Mouse (Mus musculus): ENCODE measurements around the gene B4galt5. TPM values are rescaled to one million over a fixed set of nuclear protein-coding genes. Genes with fewer than 3 reads are reported as not detected.

Gene B4galt5
- total RNA-seq, 1 experiment from 2014 or later = 50.4 TPM

DNA sequence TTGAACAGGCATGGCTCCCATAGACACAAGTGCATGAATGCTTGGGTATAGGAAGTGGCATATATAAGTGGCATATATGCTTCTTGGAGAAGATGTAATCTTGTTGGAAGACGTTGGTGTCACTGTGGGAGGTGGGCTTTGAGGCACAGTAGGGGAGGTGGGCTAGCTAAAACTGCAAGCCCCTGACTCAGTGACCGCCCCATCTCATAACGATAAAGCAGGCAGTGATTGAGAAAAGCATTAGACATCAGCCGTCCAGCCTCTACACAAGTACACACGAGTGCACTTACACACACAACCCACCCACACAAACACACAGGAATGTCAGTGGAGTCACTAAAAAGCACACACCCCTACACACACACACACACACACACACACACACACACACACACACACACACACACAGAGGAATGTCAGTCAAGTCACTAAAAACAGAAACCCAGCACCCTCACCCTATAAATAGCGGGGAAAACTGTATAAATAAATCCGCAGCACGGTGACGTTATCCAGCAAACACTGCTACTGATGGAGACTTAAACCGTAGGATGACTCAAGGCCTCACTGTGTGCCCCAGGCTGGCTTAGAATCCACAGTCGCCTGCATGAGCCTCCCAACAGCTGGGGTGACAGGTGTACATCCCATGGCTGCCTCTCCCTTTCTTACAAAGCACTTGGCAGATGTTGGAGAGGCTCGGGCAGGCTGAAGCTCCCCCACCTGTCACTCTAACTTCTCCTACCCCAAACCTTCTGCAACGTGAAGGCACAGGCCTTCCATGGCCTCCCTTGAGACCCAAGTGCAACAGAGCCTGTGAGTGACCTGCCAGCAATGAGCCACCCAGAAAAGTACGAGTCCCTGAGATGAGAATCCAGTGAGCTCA lies 81.2 kb downstream of the B4galt5 start:
- ATAC-seq (ENCODE audit: extremely low read depth, insufficient number of reproducible peaks, low FRiP score, poor library complexity, severe bottlenecking) = no peak

DNA sequence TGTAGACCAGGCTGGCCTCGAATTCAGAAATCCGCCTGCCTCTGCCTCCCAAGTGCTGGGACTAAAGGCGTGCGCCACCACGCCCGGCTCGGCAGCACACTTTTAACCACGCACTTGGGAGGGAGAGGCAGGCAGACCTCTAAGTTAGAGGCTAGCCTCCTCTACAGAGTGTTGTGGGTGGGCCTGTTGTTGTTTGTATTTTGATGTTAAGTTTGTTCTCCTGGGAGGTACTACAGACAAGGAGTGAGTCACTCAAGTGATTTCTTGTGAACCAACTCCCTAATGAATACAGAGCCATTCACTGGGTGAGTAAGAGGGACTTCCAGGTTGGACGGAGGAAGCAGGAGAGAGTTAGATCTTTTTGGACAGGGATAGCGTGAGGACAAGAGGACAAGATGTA lies 82.8 kb downstream of the B4galt5 start:
- ATAC-seq (ENCODE audit: extremely low read depth, insufficient number of reproducible peaks, low FRiP score, poor library complexity, severe bottlenecking) = no peak

DNA sequence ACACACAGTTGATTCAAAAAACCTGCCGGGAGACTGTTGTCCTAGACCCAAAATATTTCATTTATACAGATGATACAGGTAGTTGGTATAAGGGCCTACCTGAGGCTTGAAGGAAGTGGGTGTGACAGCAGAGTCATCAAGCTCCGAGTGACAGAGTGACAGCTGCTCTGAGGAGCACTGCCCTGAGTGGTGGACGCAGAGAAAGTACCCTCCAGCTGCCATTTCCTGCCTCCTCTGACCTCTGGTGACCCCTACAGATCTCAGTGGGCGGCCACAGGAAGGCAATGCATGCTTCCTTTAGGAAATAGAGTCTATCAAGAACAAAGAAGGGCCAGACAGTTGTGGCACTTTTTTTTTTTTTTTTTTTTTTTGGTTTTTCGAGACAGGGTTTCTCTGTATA lies 83.2 kb downstream of the B4galt5 start:
- no peak for ATAC-seq (ENCODE audit: extremely low read depth, insufficient number of reproducible peaks, low FRiP score, poor library complexity, severe bottlenecking)

DNA sequence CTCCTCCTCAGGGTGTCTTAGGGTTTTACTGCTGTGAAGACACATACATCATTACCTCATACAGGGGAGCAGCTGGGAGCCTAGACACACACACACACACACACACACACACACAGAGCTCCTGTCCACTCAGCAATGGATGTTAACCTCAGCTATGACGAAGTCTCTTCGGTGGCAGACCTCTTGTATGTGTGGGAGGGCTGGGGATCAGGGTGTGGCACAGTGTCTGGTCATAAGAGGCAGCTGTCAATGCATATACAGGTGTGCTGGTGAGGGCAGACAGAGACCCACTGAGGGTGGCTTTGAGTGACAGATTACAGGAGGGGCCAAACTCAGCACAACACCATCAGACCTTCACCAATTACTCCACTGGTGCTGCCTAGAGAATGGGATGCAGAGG lies 84.0 kb downstream of the B4galt5 start:
- no peak for ATAC-seq (ENCODE audit: extremely low read depth, insufficient number of reproducible peaks, low FRiP score, poor library complexity, severe bottlenecking)

DNA sequence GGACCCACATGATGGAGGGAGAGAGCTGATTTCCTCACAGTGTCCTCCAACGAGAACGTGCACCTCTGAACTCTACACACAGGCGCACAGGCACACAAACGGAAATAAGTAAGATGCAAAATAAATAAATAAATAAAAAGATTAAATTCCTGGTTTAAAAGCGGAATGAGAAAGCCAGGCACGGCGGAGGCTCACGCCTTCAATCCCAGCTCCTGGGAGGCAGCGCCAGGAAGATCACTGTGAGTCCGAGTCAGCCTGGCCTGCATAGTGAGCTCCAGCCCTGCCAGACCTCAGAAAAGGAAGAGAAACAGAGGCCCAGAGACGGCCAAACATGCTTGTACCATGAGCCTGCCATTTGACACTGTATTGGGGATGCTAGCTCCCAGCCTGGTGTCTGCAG lies 85.1 kb downstream of the B4galt5 start:
- ATAC-seq (ENCODE audit: extremely low read depth, insufficient number of reproducible peaks, low FRiP score, poor library complexity, severe bottlenecking) = no peak

DNA sequence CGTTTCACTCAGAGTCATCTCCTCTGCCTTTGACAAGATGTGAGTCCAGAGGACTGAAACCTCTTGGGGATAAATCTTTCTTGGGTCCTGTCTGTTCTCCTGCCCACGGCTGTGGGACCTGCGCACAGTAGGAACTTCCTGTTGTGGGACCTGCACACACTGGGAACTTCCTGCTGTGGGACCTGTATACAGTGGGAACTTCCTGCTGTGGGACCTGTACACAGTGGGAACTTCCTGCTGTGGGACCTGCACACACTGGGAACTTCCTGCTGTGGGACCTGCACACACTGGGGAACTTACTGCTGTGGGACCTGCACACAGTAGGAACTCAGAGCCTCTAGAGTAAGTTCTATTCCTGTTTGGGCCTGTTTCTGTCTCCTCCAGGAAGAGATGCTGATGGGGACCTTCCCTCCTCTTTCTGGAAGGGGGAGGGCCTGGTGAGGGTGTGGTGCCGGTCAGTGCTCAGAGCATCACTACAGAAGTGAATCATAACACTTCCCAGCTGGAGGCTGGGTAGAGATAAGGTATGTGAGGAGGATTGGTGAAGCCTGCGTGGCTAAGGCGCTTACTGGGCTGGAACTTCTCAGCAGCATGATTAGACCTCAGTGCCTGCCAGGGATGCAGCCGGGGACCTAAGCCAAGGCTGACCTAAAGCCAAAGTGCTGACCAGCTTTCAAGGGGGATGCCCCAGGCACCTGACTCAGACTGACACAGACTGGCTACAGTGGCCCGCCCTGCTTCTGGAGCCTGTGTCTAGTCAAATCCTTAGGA lies 85.8 kb downstream of the B4galt5 start:
- ATAC-seq (ENCODE audit: extremely low read depth, insufficient number of reproducible peaks, low FRiP score, poor library complexity, severe bottlenecking) = no peak

DNA sequence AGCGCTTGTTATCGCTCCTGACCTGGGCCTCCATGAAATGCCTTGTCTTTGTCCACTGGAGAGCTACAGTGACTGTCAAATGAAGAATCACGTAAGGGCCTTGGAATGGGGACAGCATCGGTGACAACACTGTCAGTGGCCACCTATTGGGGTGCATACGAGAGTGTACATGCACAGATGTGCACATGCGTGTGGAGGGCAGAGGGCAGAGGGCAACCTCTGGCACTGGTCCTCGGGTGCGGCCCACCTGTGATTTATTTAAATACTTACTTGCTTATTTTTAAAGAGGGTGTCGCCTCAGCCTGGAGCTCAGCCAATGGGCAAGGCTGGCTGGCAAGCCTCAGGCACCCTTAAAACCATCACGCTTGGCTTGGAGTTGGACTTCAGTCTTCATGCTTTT lies 86.5 kb downstream of the B4galt5 start:
- ATAC-seq (ENCODE audit: extremely low read depth, insufficient number of reproducible peaks, low FRiP score, poor library complexity, severe bottlenecking) = no peak

DNA sequence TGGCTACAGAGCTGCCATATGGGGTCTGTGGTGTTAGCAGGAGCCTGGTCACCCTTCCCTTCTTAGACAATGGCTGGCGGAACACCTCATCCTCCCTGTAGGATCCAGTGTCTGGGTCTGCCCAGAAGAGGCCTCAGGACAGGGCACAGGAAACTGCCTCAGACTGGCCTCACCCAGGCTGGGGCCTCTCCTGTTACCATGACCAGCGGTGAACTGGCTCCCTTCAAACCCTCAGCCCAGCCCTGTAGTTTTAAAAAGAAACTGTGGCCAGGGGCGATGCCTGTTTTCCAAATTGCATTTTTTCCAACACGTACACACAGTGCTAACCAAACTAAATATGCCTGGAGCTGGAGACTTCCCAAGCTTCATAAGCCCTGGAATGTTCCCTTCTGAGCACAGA lies 87.9 kb downstream of the B4galt5 start:
- no peak for ATAC-seq (ENCODE audit: extremely low read depth, insufficient number of reproducible peaks, low FRiP score, poor library complexity, severe bottlenecking)

DNA sequence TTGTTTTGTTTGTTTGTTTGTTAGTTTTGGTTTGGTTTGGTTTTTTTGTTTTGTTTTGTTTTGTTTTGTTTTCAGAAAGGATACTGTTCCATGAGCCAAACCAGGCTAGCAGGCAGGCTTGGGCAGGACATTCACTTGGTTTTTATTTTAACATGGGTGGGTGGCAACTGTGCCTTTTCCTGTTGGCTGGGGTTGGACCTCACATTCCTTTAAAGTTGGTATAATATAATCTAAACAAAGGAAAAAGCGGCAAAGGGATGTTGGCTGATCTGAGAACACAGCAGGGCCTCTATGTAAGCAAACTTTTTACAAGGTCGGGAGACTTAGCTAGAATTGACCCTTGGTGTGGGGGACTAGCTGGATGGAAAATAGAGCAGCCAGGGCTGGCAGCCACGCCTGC lies 91.2 kb downstream of the B4galt5 start:
- ATAC-seq (ENCODE audit: extremely low read depth, insufficient number of reproducible peaks, low FRiP score, poor library complexity, severe bottlenecking) = no peak

DNA sequence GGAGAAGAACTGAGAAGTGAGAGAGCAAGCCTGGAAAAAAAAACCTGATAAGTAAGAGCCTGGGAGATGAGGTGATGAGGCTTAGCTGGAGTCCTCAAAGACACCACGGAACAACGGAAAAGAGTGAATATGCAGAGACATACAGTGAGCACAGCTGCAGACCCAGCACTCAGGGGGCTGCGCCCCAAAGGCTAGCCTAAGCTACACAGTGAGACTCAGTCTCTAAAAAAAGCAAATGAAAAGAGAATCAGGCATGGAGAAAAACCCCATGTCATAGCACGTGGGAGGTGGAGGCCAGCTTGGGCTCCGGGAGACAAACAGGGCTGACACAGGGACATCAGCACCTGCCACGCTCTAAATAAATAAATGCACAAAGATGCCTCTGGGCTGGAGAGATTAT lies 94.2 kb downstream of the B4galt5 start:
- no peak for ATAC-seq (ENCODE audit: extremely low read depth, insufficient number of reproducible peaks, low FRiP score, poor library complexity, severe bottlenecking)

DNA sequence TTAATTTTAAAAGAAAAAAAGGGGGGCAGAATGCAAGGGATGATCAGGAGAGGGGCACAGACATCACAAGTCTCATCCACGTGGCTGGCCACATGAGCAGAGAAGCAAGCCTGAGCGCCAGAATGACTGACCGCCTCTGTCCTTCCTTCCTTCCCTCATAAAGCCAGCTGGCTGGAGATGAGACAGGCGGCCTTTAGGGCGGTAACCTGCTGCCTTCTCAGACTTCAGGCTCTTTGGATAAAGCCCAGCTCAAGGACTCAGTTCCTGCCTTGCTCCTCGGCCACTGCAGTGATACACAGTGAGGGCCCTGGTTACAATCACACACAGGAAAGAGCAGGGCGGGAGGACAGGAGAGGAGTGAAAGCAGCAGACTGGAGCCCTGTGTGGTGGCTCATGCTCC lies 94.8 kb downstream of the B4galt5 start:
- no peak for ATAC-seq (ENCODE audit: extremely low read depth, insufficient number of reproducible peaks, low FRiP score, poor library complexity, severe bottlenecking)

DNA sequence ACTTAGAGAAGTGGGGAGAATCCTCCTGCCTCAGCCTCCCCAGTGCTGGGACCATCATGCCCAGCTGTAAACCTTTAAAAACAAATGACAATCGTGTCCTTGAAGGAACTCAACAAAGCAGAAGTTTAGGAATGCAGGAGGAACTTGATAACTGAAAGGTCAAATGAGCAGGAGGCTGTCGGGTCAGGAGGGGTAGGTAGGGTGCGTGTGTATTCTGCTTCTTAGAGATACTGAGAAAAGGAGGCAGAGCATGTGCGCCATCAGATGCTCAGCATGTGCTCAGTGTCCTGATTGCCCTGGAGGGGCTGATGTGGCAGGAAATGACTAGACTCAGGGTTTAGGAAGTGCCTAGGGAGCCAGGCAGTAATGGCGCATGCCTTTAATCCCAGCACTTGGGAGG lies 95.5 kb downstream of the B4galt5 start:
- no peak for ATAC-seq (ENCODE audit: extremely low read depth, insufficient number of reproducible peaks, low FRiP score, poor library complexity, severe bottlenecking)

DNA sequence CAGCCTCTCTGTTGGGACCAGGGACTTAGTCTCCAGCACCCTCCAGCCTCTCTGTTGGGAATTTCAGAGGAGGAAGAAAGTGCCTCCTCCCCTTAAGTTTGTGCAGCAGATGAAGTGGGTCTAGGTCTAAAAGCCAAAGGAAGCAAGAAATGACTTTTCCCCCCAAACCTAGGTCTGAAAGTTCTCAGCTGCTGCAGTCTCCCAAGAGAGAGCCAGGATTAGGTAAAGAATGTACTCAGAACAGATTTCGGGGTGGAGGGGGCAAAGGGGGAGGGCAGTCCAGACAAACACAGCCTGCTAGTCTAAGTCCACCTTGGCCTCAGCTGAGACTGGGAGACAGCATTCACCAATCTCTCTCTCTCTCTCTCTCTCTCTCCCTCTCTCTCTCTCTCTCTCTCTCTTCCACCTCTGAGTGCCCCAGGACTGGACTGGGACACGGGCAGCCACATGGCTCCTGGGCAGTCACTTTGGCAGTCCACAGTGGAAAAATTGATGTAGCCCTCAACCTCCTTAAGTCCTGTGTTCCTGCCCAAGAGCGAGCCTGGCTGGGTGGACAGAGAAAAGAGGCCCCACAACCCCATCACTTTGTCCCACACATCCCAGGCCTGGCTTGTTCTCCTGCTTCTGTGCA lies 96.8 kb downstream of the B4galt5 start:
- no peak for ATAC-seq (ENCODE audit: extremely low read depth, insufficient number of reproducible peaks, low FRiP score, poor library complexity, severe bottlenecking)

DNA sequence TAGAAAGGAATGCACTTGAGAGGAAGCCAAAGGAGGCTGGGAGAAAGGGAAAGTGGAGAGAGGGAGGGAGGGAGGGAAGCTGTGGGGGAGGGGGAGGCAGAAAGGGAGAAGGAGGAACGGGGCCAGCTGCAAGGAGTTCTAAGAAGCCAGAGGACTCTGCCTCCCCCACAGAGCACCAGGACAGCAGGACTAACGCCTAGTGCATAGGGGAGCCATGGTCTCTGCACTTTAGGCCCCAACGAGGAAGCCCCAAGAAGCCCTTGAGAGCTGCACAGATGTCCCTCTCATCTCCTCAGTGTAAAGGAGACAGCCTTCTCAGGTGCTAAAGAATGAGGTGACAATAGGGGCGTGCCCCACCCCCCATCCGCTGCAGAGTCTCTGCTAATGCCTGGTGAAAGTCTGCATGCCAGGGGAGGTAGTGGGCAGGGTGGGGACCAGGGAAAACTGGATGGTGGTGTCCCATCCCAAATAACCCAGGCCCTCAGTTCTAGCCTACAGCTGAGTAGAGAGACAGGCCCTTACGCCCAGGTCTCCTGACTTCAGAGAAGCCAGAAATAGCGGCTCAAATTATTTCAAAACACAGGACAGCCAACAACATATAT lies 98.1 kb downstream of the B4galt5 start:
- ATAC-seq (ENCODE audit: extremely low read depth, insufficient number of reproducible peaks, low FRiP score, poor library complexity, severe bottlenecking) = no peak

DNA sequence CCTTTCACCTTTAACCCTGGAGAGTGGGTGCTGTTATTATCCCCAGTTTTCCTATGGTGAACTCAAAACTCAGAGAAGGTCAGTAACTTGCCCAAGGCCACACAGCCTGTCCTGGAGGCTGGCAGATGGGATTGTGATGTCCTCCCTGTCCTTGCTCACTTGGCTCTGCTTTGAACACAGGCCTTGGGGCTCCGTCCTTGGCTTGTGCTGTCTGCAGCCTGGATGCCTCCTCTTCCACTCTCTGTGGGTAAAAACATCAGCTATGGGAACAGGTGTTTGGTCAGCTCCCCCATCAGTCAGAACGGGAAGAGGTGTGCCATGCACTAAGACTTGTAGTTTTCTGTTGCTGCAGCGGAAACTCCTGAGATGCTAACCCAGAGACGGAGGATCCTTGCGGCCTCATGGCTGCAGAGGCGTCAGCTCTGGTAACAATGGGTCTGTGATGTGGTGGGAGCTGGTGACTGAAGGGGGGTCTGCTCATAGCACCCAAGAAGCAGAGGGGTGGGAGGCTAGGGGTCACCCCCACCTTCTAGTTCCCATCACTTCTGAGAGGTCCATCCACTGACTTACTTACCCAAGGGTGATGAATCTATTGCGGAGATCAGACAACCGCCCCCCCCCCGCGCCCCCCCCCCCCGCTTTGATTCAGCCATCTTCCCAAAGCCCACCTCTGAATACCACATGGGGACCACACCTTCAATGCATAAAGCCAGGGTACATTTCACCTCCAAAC lies 98.8 kb downstream of the B4galt5 start:
- ATAC-seq (ENCODE audit: extremely low read depth, insufficient number of reproducible peaks, low FRiP score, poor library complexity, severe bottlenecking) = no peak

DNA sequence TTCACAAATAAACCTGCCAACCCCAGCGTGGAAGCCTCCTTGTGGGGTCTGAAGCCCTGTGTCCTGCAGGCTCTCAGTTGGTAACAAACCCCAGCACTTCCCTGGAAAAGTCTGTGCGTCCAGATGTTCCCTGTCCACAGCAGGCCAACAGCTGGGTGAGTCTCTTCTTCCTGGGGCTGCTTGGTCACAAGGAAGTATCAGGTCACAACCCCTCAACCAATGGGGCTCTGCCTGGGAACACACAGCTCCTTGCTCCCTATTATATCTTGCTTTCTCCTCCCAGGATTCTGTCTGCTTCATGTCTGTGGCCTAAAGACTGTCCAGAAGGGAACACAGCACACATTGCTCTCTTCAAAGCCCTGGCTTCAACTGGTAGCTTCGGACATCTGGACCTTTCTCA lies 99.4 kb downstream of the B4galt5 start:
- no peak for ATAC-seq (ENCODE audit: extremely low read depth, insufficient number of reproducible peaks, low FRiP score, poor library complexity, severe bottlenecking)

Data from neutrophil, adult 5-6 weeks (primary cell).